Mouse (Mus musculus) MEL-GATA-1-ER (cell line): ENCODE measurements around the gene Hdgfl3.

ENCODE experiments used
- DNase-seq: peaks from one replicate; pipeline ENCODE4 v3.0.0-alpha.2; 2012; ENCODE audit warnings: low read depth; ENCODE audit errors: extremely low read depth

The Hdgfl3 gene

DNA sequence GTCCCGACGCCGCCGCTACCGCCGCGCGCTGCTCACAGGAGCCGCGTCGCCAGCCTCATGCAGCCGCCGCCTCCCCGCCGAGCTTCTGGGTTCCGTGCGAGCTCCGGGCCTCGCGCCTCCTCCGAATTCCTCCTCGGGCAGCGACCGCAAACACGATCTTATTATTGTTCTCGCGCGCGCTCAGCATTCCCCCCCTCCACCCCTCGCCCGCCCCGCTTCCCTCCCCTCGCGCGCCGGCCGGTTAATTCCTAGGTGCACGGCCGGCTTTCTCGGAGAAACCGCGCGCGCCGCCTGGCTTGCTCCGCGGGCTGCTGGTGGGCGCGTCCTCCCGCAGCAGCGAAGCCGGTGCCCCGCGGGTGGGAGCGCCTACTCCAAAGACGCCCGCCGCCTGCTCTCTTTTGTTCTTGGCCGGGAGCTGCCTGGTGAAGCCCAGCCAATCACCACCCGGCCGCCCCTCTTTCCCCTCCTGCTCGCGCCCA is at the start of gene Hdgfl3:
Gene Hdgfl3 (minus strand): TSS at position 207 of the 479 bp plus-strand sequence.
- DNase-seq, result no peak

DNA sequence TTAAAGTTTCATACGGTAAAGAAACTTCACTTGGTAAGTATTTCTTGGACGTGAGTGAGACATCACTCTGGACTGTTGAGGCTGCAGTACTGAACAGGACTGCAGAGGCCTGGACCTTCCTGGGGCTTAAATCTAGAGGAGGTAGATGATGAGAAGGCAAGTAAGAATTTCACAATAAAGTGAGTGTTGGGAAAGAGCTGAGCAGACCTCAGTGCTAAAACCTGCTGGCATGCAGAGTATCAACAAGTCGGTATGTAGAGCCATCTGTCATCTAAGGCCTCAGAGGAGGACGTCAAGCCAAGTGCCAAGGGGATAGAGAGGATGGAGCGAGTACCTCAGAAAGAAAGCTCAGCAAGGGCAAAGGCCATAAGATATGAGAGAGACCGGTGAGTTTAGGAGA is 49.4 kb upstream of the Hdgfl3 start:
- no peak for DNase-seq

DNA sequence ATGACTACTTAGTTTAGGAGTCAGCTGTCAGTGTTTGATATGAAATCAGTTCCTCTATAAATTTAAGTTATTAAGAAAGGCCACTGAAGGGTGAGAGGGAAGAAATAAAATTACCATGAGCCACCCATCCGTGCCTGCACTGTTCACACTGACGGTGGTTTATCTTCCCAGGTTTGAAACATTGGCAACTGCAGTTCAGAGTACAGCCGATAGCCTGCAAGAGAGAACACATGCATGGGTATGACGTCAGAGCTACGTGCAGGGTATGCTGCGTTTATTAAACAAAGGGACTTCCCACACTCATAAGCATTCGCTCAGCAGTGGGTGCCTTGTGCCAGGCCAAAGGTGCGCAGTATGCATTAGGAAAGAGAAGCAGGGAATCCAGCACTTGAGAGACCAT is 44.0 kb upstream of the Hdgfl3 start:
- DNase-seq, result no peak

DNA sequence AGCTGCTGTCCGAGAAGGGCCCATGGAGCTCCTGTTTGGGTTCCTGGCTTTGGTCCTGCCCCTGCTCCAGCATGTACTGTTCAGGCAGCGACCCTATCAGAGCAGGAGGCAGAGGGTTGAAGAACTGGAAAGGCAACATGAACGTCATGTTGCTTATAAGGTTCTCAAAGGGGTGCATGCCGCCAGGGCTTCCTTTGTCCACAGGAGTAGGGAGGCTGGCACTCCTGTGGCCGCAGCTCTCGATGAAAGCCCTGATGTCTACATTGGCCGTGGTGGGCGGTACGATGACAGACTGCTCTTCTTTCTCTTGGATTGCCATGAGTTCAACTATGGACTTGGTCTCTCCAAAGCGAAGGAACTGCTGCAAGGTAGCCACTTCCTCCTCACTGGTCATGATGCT is 40.3 kb upstream of the Hdgfl3 start:
- no peak for DNase-seq

DNA sequence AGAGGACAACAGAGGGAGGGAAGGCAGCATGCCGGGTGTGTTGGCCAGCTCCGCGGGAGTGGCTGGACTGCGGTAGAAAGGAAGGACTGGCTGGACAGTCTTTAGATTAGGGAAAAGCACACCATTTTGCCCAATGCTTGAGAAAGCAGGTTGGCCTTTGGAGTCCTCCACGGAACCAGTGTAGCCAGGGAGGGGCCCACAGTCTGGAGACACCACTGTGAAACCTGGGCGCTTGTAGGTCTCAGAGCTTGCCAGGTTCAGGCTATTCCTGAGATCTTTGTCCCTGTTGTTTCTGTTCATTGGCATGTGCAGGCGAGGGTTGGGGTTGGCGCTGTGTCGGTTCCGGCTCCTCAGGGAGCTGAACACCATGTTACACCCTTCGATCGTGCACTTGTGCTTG is 39.7 kb upstream of the Hdgfl3 start:
- DNase-seq, result no peak

DNA sequence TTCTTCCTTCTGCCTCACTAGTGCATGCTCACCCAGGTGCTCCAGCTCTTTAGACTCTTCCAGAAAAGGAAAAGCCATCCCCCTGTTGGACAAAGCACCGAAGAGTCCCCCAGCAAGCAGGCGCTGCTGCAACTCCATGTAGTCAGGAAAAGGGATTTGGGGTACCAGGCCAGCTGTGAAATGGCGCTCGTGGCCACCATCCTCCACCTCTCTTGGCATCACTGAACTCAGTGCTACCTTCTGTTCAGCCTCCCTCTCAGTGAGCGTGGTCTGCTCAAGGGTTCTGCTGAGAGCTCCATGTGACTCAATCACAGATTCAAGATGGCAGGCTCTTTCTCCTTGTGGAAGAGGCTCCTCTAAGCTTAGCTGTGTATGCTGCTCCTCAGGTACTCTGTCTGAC is 39.1 kb upstream of the Hdgfl3 start:
- no peak for DNase-seq

DNA sequence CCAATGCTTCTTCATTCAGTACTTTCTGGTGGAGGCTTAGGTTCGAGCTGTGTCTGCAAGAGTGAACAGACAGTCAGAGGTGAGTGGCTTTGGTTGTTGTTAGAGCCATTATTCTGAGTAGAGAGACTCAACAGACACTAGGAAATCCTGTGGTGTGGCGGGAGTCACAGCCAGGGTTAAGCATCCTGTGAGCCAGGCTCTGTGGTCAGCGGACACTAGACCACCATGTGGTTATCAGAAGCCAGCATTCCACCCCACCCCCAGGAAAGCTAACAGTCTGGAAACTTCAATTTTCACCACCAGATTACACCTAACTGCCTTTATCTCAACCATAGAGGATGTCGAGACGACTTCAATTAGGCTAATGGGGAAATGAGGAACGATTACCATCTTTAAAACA is 34.7 kb upstream of the Hdgfl3 start:
- no peak for DNase-seq

DNA sequence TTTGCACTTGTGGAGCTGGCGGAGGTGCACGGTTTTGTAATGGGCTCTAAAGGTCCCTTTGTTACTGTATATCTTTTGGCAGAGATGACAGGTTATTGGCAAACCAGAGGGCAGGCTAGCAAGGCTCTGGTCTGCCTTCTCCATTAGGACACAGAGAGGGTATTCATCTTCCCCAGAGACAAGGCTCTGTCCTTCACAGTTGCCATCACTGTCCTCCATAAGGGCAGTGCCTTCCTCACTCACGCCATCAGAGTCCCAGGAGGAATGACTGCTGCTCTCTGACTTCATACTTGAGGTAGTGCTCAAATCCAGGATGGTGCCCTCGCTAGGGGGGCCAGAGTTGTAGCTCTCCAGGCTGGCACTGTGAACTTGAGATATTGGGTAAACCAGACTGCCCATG is 34.2 kb upstream of the Hdgfl3 start:
- DNase-seq, result no peak

DNA sequence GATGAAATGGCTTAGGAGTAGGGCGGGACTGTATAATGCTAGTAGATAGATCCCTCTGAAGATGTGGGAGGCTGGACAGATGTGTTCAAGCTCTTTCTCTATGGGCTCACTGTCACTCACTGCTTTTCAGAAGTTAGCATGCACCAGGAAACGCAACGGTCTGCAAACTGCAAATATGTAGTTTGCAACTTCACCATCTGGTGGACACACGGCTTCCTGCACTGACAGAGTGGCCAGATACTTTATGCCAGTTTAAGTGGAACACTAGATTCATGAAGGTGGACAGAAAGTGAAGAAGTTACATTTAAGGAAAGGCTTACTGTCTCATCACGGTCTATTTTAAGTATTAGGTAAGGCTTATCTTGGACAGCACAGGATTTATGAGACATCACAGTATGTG is 31.9 kb upstream of the Hdgfl3 start:
- no peak for DNase-seq

DNA sequence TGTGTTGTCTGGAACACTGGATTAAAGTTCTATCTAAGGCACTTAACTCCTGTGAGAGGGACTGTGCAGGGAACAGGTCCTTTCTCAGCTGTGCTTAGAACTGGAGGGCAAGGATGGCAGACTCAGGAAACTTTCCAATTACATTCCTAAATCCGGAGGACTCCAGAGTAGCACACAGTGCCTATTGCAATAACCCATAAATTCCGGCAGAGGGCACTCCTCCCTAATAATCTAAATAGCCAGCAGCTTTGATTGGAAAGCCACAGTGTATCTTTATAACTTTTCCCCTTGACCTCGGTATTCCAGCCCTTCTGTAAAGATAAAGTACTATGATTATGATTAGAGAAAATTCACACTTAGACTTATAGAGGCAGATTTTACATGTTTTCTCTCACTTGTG is 25.4 kb upstream of the Hdgfl3 start:
- peak; percentile 10 for DNase-seq

DNA sequence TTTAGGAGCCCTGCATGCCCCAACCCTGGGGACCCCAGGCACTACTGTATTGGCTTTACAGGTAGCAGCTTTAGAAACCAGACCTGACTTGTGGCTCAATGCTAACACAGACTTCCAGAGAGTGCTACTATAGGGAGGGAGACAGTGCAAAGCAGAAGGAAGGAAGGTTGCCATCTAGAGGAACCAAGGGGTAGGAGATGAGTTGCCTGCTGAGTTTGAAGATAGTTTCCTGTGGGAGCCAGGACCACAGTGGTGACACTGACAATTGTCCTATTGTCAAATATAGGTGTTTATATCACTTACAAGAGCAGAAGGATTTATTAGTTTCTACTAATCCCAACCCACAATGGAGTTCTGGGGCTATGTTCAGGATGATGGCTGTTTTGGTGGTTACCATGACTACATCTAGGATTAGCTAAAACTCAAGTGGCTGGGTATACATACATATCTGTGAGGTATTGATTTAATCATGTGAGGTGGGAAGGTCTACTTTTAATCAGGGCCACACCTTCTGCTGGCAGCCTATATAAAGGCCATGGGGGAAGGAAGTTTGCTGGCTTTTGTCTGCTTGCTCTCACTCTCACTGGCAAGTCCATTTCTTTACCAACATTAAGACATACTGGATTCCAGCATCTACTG is 20.1 kb upstream of the Hdgfl3 start:
- no peak for DNase-seq

DNA sequence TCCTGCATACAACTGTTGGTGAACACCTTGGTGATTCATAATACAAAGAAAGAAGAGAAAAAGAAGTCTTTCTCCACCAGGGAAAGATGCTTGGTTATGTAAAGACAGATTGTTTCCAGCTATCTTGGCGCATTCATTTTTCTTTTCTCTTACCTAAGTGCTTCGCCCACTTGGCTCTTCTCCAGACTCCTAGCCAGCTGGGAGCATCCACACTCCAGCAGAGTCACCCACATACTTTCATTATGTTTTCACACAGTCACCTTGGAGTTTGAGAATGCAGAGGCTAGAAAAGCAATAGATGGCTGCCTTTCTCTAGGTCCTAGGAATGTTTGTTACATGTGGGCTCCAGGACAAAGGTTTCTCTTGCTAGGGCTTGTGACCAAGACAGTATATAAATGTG is 16.2 kb upstream of the Hdgfl3 start:
- DNase-seq, result no peak

DNA sequence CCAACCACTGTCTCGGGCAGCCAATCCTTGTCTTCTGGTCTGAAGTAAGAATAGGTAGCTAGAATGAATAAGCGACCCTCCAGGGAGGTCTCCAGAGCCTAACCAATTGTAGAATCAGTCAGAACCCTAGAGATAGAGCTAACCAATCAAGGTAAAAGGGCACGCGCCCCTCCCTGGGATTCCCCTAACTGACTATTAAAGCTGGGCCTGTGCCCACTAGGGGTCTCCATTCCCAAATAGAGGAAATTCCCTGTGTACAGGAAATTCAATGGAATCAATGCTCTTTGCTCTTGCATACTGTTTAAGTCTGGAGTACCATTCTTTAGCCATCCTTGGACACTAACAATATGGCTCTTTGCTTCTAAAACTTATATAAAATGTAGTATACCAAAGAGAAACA is 11.1 kb upstream of the Hdgfl3 start:
- DNase-seq, result no peak

DNA sequence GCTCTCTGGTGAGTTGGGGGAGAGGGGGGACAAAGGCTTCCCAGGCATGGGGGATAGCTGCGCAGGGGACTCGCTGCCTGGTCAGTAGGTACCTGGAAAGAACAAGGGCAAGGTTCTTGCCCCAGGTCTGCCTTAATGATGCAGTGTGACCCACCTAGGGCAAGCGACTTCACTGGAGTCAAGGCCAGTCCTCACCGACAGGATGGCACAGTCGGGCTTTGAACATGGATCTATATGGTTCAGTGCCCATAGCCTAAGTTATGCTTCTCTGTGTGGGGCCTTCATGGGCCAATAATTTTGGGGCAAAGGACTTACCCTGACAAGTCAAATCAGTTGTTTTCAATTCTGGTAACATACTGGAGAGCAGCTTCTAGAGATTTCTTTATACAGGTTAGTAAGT is 533 bp upstream of the Hdgfl3 start:
- no peak for DNase-seq

DNA sequence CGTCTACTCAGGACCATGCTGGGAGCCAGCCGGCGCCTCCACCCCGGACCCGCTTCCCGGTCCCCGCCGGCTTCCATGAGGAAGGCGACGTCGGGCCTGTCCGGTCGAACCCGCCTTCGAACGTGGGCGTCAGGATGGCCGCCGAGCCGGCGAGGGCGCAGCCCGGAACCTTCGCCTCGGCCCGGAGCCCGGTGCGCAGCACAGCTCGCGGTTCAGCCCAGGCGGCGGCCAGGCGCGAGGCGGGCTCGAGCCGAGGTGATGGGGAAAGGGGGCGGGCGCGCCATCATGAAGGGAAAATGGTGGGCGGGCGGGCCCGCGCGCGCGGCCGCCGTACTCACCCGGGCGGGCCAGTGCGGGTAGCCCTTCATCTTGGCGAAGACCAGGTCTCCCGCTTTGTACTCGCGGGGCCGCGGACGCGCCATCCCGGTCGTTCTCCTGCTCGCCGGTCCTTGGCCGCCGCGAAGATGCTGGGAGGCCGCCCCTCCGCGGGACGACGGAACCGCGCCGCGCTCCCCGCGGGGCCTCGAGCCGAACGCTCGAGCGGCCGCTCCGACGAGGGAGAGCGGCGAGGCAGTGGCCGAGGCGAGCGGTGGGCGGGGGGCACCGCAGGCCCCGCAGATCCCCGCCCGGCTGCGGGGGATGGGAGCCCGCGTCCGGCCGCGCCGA is 539 bp downstream of the Hdgfl3 start:
- no peak for DNase-seq

DNA sequence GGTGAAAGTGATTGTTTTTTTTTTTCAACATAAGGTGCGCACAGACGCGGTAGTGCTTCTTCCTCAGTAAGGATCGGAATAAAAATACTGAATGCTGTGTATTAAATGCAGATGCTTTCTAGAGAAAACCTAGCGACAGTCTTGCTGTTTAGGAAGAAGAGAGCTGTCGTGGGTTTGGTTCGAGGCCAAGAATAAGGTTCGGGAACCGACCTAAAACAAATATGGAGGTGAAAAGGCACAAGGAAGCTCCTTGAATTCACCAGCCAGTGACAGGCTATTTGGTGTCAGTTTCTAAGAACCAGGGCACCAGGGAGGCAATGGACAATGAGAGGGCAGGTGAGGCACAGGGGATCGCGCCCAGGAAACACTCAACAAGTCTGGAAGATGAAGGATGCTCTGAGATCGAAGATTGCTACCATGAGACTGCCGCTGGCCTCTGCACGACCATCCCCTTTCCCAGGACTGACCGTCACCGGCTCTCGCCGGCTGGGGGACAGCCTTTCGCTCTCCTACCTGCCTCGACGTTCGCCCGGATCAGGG is 1.1 kb downstream of the Hdgfl3 start:
- no peak for DNase-seq

DNA sequence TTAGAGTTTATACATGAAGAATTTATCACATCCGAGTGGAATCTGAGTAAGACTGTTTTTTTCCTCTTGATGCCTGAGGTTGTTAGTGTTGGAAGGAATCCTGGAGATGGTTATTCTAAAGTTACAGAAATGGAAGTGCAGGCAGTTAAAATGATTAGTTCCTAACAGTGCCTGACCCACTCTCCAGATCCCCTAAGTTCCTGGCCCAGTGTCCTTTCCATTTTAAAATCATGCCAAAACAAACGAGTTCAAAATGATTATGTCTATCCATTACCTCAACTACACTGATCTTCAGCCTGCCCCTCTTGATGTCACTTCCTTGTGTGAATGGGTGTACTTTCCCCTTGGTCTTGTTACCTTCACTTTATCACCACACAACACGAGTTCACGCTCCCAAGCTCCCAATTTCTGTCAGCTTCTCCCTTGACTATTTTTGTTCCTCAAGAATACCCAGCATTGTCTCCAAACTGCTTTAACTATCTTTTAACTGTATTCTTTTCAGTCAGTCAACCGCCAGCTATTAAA is 1.7 kb downstream of the Hdgfl3 start:
- DNase-seq, result no peak

DNA sequence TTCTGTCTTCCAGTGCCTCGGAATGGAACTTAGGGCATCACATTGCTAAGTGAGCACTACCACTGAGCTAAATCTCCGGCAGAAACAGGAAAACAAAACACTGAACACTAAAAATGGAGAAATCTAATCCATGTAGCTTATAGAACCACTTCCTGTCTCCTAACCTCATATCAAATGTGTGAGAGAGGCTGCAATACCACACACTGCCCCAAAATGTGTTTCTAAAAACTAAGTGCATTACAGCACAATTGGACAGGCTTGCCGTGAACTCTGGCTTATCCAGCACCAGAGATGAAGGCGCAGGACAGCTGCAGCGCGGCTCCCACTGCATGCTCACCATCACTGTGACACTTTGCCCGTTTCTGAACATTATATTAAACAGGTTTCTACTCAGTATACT is 5.3 kb downstream of the Hdgfl3 start:
- DNase-seq, result no peak

DNA sequence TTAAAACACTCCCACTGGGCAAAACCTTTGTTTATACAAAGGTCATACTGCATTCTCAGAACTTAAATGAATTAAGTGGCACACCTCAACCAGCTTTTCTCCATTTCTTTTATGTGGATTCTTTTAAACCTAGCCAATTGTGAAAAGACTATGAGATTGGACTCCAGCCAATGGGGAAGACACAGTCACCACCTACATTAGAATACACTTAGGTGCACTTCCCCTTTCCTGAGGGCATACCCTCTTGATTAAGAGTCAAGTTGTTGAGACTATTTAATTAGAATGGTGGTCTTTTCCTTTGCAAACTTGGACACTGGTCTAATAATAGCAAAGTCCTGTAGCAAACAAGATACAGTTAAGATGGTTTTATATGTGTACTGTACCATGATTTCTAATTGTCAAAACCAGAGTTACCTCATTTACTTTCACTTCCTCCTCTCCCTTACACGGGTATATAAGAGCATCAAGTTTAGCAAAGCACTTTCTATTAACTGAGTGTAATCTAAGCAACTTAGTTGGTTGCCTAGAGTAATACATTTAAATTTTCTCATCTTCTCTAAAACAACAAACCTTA is 12.8 kb downstream of the Hdgfl3 start:
- peak; percentile 57 for DNase-seq

DNA sequence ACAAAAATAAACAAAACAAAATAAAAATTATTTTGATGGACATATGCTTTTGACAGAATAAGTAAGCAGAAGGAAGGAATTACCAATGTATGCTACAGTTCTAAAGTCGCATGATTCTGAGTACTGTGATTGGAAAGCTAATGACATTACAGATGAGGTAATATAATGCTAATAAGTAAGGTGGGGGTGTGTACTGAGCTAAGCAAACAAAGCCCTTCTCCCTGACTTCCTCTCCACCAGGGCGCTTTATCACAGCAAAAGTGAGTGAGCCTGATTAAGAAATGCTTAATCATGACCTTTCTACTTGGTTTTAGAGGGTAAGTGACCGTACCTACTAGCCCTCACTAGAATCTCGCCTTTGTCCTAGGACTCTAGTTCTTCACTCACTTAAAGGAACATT is 14.0 kb downstream of the Hdgfl3 start:
- DNase-seq, result no peak

DNA sequence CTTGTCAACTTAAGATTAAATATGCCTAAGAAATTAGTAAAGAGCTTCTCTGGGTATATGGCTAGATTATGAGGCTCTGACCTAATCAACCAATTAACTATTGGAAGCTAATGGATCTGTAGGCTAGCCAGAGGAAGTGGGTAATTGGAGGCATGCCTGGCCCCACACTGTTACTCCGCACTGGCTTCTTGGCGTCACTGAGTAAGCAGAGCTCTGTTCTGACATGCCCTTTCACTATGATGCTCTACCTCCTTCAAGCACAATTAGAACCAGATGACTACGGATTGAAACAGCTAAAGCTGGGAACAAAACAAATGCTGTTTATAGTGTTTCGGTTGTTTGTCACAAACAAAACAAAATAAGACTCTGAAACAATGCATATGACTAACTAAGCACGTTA is 16.0 kb downstream of the Hdgfl3 start:
- no peak for DNase-seq

DNA sequence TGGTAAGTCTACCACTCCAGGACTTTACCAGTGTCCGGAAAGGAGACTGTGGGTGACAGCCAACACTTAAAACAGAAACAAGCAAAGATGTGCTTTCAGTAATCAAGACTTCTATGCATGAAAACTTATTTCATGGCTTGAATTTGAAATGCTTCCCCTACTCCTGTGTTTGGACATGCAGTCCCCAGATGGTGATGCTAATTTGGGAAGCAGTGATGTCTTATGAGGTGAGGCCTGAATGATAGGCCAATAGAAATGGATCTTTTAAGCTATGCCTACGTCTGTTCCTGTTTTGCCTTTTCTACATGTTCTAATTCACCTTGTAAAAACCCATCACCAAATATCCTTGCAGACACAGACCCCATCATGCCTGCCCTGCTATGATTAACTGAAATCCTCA is 29.3 kb downstream of the Hdgfl3 start:
- DNase-seq, result no peak

DNA sequence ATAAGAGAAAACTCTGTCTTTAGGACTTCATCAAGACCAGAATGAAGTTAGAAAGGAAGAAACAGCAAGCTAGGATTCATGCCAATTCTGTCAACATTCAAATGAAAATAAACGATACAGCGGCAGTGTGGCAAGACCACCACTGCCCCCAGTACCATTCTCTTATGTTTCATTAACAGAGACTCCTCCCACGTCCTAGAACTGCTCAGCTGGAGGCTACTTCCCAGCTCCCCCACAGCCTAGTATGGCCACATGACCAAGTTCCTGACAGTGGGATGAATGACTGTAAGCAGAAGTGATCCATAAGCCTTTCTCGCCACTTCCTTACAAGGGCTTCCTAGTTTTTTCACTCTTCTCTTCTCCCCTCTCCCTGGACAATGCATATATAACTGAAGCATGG is 30.2 kb downstream of the Hdgfl3 start:
- DNase-seq, result no peak
